Mouse (Mus musculus) gastrocnemius, postnatal 36 days (tissue): Measurements from ENCODE around the gene Cbarp. TPM values are rescaled to one million over a fixed set of nuclear protein-coding genes. Genes with fewer than 3 reads are reported as not detected.

Experiments
- DNase-seq, 2 experiments: peaks; one replicate each; pipeline ENCODE4 v3.0.0; 2022
- intact Hi-C: fragments of 180-260 bp; cut with DNase I; formaldehyde crosslinking; loops from one replicate; pipeline ENCODE4 v1.15.1; 2025
- total RNA-seq, 2 experiments: library from RNA; stranded (reverse); gene quantifications; 2 replicates each; pipeline ENCODE4 v1.2.3; 2021

Gene Cbarp
- total RNA-seq, 2 experiments from 2014 or later: 1.4 to 2.1 TPM

DNA sequence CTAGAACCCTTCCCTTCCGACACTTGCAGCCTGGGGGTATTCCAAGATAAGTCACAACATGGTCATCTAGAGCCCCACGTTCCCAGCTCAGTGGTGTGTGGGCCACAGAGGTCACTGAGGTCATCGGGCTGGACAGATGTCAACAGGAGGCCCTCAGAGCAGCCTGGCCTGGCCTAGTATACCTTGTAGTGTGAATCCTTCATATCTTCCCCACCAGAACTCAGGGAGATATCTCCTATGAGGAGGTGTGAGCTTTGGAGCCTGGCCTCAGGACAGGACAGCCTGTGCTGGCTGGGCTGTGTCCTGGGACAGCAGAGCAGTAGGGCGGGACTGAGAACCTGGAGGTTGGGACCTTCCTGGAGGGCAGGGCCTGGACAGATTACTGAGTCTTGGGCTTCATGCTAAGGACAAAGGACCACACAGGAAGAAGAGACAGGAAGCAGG lies 6.0 kb upstream of the Cbarp start:
- peak in 1 of 2 experiments; percentile 23 for DNase-seq
- intact Hi-C loops: no loop called here

DNA sequence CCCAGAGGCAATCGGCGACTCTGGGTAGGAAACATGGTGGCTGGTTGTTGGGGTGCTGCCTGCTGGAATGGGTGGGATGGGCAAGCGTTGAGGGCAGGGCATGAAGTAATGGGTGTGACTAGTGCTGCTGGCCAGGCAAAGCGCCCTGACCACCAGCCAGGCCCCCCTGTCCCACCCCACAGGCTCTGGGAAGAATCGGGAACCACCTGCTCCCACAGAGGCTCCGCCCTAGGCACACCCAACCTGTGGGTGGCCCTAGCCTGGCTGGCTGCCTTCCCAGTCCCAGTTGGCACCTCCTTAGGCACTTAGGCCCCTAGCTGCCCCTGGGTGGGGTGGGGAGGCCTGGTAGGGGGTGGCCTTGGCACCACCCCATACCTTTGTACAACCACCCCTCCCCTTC lies 5.3 kb upstream of the Cbarp start:
- peak; percentile 30 to 45 for DNase-seq

DNA sequence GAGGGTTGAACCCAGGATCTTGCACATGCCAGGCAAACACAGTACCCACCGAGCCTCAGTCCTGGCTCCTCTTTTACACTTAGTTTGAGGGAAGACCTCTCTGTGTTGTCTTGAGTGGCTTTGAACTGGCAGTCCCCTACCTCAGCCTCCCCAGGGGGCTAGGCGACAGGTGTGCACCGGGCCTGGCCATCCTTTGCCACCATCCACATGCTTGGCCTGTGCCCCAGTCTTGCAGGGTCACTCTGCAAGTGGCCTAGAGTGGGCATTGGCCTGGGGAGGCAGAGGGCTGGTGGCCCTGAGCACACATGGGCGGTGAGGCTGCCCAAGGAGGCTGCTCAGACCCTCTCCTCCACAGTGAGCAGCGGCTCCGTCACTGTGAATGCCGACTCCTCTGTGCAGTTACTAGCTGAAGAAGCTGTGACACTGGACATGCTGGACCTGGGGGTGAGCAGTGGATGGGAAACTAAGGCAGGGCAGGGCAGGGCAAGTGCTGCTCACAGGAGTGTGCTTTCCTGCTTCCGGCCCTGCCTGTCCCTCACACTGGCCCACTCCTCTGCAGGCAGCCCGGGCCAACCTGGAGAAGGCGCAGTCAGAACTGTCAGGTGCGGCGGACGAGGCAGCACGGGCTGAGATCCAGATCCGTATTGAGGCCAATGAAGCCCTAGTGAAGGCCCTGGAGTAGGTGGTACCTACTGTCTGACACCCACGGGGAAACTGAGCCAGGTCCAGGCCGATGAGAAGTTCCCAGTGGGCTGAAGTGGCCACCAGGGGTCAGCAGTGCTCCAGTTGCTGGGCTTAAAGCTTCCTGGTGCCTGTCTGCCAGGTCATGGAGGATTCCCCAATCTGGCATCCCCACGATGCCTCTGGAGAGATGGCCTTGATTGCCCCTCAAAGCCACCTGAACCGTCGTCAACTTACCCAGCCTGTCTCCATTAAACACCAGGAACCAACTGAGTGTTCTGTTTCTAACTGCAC lies 4.5 kb upstream of the Cbarp start:
- intact Hi-C loops: loop anchor here (1.0 kb wide), 1 partner anchor 20 kb away; the partner anchor contains the start of gene Cirbp
- peak; percentile 74 to 80 for DNase-seq

More for the DNA sequence above, 5.3 kb upstream of the Cbarp start:
- intact Hi-C loops: loop anchor here (1.0 kb wide), 1 partner anchor 19 kb away; the partner anchor contains the start of gene Cirbp

DNA sequence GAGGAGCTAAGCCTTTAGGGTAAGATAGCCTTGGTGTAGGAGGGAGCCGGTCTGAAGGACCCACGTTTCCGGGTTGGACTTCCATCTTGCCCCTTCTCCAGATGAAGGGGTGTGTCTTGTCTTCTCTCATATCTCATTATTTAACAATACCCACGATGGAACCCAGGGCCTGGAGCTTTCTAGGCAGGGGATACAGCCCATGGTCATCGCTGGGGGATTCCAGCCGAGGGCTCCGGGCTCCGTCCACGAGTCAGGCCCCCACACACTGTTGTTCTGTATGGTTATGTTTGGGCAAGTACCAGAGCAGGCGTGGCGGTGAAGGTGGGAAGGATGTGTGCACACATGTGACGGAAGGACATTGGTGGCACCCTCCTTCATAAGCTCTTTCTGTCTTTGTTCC lies 3.5 kb upstream of the Cbarp start:
- no peak for DNase-seq
- intact Hi-C loops: no loop called here

DNA sequence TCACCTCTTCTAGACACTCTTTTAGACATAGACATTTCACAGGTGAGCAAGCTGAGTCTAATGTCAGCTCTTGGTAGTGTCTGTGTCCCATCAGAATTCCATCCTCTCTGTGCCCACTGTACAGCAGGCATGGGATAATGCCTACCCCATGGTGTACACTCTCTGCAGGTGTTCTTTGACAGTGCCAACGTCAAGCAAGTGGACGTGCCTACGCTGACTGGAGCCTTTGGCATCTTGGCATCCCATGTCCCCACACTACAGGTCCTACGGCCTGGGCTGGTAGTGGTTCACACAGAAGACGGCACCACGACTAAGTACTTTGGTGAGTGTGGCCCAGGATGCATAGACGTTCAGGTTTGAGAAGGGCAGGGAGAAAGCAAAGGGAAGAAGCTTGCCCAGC lies 3.0 kb upstream of the Cbarp start:
- DNase-seq: no peak
- intact Hi-C loops: no loop called here

DNA sequence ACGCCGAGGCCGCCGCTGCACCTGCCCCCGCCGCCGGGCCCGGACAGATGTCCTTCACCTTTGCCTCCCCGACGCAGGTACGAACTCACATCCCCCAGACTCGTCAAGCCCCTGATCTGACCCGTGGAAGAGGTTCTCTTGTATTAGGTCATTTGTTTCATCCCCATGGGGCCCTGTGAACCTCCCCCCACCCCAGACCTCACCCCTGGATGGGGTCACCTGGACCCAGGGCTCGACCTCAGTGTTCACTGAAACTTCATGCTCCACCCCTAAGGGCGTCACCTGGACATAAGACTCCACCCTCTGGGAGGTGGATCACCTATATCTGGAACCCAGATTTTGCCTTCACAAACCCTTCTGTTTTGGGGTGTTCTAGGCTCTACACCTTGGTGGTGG lies 1.9 kb upstream of the Cbarp start:
- intact Hi-C loops: no loop called here
- DNase-seq: no peak

DNA sequence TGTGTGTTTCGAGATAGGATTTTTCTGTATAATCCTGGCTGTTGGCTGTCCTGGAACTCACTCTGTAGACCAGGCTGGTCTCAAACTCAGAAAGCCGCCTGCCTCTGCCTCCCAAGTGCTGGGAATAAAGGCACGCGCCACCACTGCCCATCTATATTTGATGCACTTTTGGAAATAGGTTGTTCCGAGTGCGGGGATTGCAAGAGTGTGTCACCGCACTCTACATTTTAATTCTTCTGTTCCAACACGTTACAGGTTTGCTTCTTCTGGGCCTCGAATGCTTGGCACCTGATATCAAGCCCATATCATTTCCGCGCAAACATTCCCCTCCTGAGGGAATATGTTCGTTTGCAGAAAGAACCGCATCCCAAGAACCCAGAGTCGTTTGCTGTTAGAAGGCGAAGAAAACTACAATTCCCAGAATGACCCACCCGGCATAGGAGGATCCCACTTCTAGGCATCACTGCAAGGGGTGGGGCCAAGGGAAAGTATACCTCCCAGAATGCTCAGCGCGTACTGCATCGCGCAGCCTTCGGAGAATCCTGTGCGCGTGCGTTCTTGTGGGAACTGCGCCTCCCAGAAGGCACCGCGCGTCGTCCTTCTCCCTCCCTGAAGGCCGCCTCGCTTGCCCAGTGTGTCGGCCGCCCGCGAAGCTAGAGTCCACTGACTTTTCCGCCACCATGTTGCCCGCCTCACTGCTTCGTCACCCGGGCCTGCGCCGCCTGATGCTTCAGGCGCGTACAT lies 1.3 kb upstream of the Cbarp start:
- DNase-seq: peak; percentile 78 to 93
- intact Hi-C loops: no loop called here

DNA sequence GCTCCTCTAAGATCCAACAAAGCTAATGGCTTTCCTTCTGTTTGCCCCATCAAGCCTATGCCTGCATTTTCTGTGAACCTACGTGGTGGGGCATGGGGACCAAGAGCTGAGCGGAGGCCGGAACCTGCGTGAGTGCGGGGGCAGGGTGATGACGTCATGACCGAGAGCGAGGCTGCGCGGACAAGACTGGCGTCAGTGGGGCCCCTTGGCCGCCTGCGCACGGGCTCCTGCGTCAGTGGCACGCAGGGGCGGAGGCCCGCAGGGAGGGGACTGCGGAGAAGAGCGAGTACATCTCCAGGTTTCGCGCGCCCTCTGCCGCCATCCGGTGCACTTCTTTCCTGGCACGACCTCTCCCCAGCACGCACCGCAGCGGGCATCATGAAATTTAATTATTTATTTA lies 608 bp upstream of the Cbarp start:
- intact Hi-C loops: no loop called here
- peak; percentile 87 to 91 for DNase-seq

DNA sequence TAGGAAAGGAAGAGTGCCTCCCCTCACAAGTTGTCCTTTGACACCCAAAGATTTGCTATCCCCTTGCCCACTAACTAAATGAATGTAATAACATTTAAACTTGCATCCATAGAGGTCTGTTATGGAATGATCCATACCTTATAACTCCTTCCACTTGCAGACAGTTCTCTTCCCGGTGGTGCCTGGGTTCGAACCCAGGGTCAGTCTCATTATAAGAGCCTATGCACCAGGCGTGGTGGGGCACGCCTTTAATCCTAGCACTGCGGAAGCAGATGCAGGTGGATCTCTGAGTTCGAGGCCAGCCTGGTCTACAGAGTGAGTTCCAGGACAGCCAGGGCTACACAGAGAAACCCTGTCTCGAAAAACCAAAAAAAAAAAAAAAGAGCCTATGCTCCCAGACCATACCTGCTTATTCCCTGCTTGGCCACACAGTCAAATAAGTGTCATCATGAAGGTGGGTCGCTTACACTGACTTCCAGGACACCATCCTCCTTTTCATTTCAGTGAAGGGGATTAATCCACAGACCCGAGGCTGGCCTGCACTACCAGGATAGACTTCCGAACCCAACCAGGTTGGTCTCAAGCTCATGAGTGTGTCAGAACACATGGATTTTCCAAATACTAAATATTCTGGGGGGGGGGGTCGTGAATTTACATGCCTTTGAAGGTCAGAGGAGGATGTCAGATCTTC lies 515 bp downstream of the Cbarp start:
- intact Hi-C loops: loop anchor here (2.0 kb wide), 1 partner anchor 19 kb away; no protein-coding TSS in a partner anchor

DNA sequence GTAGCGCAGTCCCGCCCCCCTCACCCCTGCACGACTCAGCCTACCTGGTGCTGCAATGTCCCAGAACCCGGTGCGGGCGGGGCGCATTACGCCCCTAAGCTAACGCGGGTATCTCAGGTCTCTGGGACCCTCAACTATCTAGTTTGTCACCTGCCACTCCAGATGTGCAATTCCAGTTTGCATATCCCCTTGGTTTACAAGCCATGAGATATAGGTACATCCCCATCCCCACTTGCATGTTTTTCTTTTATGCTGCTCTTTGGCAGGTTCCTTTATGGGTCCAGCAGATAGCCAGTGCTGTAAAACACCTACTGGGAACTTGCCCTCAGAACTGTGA lies 1.2 kb downstream of the Cbarp start:
- intact Hi-C loops: loop anchor here (2.0 kb wide), 1 partner anchor 19 kb away; no protein-coding TSS in a partner anchor
- no peak for DNase-seq

More for the DNA sequence above, 515 bp downstream of the Cbarp start:
- DNase-seq: no peak

DNA sequence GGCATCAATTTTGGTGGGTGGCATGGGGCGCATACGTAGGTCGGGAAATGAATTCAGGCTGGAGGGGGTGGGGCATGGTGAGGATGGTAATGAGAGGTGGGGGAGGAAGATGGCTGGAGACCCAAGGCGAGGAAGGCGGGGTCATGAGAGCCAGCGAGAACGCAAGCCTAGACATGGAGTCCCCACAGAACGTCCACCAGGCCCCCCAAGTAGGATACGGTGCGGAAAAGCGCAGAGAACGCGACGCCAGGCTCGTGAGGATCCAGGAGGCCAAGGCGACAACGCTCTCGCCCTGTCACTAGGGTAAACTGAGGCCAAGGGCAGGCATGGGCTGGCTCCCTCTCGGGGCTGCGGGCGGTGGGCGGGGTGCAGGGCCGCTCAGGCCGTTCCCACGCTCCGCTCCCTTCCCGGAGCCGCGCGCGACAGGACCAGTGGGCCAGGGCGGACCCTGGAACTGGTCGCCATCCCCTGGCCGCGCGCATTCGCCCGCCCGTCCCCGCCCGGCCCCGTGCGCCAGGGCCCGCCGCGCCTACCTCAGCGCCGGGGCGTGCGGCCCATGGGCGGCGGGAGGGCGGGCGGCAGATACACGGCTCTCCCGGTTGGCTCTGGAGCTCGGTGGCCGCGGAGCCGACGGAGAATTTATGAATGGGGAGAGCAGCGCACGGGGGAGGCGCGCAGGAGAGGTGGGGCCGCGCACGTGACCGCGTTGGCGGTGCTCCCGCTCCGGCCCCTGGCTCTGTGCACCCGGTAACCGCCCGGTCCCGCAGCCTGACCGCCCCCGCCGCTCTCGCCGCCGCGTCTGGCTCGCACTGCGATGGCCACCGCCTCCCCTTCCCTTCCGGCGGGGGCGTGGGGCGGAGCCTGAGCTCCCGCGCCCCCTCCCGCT lies 1.8 kb downstream of the Cbarp start, which contains the start of gene Atp5d:
Atp5d (plus strand) TSS at position 80 of the 886 bp plus-strand sequence.
- intact Hi-C loops: loop anchor here (2.0 kb wide), 1 partner anchor 18 kb away; no protein-coding TSS in a partner anchor
- no peak for DNase-seq

DNA sequence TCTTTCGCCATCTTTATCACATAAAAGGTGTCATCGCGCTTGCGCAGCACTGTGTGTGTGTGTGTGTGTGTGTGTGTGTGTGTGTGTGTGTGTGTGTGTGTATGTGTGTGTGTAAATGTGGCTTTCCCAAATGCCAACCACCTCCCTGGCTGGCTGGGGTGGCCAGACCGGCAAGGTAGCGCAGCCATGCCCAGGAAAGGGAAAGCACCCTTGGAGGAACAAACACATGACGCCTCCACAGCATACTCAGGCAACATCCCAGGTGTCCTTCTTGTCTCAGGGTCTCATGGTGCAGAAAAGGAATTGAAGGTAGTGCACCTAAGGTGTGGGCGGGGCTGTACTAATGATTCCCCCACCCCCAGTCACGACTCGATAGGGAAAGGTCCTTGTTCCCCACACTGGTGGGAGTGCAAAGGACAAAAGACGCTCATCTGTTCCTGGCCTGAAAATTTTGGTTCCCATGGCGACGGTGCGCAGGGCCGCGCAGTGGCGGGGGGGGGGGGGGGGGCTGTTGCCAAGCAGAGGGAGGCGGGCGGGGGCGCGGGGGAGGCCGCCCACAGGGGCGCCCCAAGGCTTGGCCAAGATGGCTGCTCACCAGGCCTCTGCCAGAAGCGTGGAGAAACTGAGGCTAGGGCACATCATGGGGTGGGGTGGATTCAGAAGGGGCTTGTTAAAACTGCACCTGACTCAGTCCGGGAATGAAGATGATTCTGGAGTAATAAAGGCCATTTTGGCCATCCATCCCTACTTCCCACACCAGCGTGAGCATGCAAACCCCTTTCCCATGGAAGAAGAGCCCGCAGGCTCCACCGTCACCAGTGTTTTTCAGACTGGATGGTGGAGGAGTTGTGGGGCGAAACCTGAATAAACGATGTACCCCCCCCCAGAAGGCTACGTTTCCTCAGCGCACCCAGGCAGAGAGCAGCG lies 2.7 kb downstream of the Cbarp start:
- no peak for DNase-seq
- intact Hi-C loops: loop anchor here (2.0 kb wide), 1 partner anchor 17 kb away; no protein-coding TSS in a partner anchor

DNA sequence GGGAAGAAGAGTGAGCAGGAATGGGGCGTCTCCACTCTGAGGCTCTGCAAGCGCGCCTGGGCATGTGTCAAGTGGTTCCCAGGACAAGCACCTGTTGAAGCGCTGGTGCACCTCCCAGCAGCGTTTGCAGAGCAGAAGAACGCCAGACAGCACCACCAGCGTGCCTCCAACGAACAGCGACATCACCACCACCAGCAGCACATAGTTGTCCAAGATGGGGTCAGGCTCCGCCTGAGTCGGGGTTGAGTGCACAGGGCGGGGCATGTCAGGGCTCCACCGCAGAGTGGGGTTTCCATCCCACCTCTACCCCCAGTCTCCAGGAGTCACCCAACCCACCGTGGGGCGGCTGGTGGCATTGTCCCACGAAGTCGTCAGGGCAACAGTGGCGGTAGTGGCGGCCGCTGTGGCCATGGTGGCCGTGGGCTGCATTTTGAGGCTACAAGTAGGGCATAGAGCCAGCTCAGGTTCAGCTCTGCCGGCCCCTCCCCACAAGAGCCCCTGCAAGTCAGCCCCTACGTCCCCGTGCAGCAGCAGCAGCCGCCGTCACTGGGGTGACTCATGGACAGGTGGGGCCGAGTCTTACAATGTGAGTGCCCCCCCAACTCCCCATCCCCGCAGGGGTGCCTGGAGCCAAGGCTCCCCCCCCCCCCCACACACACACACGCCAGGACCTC lies 3.5 kb downstream of the Cbarp start:
- intact Hi-C loops: no loop called here
- no peak for DNase-seq

DNA sequence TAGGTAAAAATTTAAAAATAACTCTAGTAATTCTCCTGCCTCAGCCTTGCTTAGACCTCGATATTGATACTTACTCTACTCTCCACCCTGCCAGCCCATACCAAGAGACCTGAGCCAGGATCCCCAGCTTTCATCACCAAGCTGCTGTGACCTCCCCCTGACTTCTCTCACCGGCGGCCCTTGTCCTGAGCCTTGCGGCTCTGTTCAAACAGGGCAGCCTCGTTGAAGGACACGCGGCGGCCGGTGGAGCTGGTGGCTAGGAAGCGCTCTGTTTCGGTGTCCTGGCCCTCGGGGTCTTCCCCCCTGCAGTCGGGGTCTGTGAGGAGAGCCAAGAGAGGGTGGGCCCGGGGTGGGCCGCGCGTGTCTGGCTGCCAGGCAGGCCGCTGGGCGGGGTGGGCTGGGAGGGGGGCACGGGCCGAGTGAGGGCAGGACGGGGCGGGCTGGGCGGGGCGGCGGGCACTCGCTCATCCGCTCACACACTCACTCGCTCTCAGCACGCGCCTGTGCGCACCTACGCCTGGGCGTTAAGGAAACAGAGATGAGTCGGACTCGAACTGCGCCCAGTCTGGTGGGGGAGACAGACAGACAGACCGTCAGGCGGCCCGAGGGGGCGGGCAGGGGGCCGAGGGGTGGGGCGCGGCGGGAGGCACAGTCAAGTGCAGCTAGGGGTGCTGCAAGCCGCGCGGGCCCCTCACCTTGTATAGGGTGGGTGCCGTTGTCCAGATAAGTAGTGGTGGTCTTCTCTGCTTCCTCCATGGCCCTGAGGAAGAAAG lies 4.3 kb downstream of the Cbarp start:
- intact Hi-C loops: no loop called here
- no peak for DNase-seq

DNA sequence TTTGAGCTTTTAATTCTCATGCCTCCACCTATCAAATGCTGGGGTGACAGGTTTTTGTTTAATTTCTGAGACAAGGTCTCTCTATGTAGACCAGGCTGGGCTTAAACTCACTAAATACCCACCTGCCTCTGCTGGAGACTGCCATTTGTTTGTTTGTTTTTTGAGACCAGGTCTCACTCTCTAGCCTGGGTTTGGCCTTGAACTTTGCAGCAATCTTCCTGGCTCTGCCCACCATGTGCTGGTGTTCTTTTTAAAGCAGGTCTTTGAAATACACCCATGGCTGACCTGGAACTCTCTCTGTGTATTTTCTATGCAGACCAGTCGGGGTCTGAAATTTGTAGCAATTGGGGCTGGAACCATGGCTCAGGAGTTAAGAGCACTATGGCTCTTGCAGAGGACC lies 5.0 kb downstream of the Cbarp start:
- intact Hi-C loops: no loop called here
- no peak for DNase-seq

DNA sequence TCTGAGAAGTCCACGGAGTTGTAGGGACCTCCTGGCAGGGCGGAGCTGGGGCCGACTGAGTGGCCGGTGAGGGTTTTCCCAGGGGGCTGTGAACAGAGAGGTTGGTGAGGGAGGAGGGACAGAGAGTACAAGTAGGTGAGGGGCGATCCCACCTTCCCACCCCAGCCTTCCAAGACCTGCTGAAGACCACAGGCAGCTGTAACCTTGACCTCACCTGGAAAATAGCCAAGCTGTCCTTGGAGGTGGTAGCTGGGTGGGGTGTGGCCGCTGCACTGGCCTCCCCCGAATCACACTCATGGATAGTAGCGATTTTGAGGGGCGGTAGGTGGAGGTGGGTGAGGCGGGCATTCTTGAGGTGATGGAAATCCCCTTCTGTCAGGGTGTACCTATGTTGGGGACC lies 5.5 kb downstream of the Cbarp start:
- no peak for DNase-seq
- intact Hi-C loops: no loop called here

DNA sequence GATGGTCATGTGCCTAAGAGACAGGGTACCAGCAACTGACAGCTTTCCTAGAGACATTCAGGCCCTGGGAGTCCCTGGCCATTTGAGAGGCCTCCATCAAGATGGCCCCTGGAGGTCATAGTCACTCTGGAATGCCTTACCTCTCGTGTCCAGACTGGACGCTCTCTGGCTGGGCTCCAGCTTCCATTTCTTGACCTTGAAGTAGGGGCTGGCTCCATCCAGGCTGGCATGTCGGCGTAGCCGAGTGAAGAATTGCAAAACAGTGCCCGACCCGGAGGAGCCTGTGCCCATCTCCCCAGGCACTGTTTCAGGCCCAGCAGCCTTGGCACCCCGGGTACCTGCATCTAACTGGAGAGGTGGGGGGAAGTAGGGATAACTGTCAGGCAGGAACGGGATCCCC lies 6.2 kb downstream of the Cbarp start:
- intact Hi-C loops: no loop called here
- no peak for DNase-seq
